Mouse (Mus musculus) regulatory T cell (primary cell): ENCODE data around the gene Mbd6.

ENCODE experiments used
- in situ Hi-C: fragments of 300-600 bp; cut with MboI, MseI; formaldehyde crosslinking; loops from one replicate; pipeline ENCODE4 v1.15.1; 2025; ENCODE audit warnings: high pct_unique_total_duplicates

Gene Mbd6

DNA sequence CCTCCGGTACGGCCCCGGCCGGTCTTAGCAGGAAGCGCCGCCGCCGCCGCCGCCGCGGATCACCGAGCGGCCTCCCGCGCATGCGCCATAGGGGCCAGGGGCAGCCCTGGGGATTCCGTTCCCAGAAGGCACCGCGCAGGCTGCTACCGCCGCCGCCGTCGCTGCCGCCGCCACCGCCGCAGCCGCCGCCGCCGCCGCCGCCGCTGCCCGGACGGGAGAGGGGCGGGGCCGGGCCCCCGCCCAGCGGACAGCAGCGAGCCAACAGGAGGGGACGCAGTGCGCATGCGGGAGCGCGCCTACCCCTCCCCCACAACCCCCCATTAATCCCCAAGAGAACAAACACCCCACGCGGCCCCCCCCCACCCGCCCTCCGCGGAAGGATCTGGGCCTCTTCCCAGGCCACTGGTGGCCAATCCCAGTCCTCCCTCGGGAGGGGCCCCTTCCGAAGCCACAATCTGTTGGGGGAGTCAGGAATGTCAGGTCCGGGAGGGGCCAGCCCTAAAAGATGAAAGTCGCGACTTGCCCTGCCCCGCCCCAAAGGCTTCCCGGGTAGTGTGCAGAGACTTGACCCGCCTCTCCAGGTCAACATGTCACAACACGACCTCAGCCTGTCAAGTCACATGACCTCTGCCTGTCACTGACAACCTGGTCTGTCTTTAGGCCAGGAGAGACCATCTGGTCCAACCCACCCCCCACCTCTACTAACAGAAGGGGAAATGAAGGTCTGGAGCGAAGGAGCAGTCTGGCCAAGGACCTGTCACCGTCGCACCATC is at the start of gene Mbd6:
Gene Mbd6, minus strand, starts transcription at position 219 of the 773 bp plus-strand sequence.
- in situ Hi-C loops: no loop called here

DNA sequence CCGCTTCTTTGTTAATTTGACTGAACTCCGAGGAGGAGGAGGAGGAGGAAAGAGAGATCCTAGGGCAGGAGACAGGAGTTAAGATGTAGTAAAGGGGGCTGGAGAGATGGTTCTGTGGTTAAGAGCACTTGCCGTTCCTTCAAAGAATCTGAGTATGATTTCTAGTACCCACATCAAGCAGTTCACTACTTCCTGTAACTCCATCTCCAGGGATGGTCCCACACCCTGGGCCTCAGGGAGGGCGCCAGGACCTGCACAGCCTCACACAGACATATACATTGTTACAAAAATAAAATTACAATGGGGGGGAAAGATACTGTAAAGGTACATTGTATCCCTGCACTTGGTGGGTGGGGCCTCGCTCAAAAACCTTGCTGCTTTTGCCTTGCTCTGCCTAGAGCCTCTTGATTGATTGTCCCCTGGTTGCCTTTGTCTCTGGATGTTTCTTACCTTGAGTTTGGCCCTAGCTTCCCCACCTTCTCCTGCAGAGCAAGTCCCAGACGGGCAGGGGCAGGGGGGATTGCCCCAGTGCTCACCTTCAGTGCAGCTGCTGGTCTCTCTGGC is 48.8 kb upstream of the Mbd6 start:
- in situ Hi-C loops: no loop called here

DNA sequence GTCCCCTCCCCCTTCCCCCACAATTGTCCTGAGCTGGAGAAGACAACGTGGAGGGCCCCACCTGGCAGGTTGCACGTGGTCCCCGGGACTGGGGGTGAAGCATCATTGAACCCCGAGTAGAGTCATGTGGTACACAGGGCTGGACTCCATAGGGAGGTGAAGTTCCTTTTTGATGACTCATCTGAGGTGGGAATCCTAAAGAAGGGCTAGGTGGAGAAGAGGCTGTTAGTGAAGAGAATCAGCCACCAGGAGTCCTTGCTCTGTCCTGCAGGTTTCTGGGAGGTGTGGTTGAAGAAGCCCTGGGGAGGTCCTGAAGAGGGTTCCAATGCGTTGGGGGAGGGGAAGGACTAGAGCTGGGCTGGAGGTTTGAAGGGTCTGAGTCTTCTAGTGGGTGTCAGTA is 48.1 kb upstream of the Mbd6 start:
- in situ Hi-C loops: no loop called here

DNA sequence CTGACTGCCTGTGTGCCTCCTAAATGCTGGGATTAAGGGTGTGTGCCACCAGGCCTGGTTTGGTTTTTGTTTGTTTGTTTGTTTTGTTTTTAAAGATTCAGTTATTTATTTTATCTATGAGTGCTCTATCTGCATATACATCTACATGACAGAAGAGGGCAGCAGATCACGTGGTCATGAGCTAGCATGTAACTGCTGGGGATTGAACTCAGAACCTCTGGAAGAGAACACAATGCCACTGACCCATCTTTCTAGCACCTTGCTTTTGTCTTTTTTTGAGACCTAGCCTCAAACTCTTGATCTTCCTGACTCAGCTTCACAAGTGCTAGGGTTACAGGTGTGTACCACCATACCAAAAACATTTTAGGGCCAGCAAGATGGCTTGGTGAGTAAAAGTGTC is 46.5 kb upstream of the Mbd6 start:
- in situ Hi-C loops: no loop called here

DNA sequence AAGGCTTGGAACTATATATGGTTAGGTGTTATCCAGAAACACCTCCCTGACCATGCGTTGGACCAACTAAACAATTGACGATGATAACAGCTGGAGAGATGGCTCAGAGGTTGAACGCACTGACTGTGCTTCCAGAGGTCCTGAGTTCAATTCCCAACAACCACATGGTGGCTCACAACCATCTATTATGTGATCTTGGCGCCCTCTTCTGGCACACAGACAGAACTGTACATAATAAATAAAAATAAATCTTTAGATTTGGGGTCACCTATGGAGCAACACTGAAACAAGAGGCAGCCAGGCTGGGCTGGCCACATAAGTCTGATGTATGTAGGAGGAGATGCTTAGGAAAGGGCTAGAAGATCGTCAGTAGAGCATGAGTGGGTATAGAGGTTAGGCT is 44.3 kb upstream of the Mbd6 start:
- in situ Hi-C loops: no loop called here

DNA sequence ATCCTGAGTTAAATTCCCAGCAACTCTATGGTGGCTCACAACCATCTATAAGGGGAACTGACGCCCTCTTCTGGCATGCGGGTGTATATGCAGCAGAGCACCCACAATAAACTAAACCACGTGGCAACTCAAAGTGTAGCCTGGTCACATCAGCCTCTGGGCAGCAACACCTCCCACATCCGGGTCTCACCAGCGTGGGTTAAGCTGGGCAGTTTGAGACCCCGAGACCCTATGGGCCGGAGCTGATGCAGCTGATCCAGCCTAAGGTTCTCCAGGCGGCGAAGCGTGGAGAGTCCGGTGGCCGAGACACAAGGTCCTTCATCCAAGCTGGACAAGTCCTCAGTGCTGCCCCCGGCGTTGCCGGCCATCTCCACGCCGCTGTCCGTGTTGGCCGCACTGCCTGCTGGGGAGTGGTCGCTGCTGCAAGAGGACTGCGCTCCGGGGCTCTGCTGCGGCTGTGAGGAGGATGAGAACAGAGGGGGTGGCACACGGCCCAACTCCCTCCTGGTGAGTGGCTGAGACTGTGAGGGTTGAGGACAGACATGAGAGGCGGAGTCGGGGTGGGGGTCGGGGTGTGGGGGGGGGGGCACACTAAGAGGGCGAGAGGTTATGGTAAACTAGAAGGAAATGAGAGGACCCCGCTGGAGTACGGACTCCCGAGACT is 43.5 kb upstream of the Mbd6 start:
- in situ Hi-C loops: no loop called here

DNA sequence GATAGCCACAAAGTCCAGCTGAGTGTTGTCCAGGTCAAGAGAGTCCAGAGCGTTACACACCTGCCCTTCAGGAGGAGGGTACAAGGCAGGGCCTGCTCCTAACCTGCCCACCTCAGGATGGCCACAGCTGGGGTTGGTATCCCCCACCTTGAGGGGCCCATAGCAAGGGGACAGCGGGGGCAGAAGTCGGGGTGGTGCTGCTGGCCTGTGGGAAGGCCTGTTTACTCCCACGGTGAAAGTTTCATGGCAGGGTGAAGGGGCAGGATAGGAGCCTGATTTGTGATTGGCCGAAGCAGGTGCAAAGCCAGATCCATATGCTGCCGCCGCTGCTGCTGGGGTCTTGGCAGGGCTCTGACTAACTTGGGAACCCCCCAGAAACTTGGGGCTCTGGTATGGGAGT is 41.4 kb upstream of the Mbd6 start:
- in situ Hi-C loops: no loop called here

DNA sequence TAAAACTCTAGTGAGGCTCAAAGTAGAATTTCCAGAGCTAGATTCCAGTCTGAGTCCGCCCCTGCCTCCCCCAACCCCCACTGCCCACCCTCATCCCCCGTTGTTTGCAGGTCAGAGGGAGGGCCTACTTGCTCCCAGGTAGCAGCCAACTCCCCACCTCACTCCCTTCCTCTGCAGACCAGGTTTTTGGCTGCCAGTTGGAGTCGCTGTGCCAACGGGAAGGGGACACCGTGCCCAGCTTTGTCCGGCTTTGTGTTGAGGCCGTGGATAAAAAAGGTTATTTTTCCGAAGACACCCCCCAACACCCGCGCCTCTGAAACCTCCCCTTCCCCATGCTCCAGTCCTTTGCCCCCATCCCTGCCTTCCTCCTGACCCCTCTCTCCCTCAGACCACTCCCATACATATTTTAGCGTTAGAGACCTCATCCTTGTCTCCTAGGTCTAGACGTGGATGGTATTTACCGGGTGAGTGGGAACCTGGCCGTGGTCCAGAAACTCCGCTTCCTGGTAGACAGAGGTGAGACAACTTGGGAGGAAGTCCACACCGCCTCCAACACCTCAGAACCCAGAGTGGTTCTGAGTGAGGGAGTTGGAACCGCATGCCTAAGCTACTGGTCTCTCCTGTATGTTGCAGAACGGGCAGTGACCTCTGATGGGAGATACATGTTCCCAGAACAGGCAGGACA is 38.8 kb upstream of the Mbd6 start:
- in situ Hi-C loops: no loop called here

DNA sequence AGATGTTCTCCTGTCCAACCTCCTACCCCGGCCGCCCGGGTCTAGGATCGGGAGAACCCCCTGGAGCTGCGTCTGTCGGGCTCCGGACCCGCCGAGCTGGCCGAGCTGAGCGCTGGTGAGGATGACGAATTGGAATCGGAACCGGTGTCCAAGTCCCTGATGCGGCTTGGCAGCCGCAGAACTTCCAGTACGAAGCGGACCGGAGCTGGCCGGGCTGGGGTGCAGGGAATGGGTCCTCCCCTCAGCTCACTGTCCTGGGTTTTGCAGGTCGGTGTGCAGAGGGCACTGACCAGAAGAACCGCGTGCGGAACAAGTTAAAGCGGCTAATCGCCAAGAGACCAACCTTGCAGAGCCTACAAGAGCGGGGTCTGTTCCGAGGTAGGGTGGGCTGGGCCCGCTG is 38.0 kb upstream of the Mbd6 start:
- in situ Hi-C loops: no loop called here

DNA sequence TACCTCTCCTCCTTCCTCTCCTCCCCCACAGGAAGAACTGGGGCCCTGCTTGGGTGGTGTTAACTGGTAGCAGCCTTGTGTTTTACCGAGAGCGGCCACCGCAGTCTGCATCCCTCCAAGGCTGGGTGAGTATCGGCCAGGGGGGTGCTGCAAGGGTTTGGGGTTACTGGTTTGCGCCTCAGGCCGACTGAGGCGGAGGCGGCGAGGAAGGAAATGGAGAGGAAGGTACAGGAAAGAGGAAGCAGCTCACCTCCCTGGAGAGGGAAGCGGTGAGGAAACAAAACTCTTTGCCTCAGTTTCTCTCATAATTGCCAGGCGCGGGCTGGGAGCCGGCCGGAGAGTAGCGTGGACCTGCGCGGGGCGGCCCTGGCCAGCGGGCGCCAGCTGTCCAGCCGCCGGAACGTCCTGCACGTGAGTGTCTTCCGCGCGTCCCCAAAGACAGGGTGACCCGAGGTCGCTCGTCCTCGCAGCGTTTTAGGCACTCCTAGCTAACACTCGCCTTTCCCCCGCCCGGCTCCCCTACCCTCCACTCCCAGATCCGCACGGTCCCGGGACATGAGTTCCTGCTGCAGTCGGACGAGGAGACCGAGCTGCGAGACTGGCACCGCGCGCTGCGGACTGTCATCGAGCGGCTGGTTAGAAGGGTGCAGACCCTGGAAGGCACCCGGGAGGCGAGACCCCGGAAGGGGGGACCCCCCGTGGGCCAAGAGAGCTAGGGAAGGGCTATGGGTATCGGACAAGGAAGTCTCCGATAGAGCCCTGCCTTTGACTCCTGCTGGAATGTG is 37.4 kb upstream of the Mbd6 start:
- in situ Hi-C loops: no loop called here

DNA sequence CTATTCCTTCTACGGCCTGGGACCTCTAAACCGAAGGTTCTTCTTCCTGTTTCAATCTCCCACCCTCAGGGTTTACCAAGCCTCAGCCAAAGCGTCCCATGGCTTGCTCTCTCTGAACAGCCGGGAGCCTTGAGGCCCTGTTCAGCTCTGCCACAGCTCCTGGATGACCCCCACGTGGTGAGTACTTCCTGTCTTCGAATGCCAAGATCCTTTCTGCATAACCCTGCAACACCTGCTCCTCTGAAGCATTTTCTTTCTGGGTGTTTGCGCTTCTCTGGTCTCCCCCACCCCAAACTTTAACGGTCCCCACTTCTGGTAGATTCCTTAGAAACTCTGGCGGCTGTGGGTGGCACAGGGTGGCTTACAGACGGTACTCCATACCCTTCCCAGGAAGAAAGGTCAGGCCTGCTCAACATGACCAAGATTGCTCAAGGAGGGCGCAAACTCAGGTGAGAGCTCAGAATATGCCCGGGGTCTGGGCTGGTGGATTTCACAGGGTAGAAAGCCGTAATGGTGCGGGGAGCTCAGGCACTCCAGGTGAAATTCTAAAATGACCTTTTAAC is 36.7 kb upstream of the Mbd6 start:
- in situ Hi-C loops: no loop called here

DNA sequence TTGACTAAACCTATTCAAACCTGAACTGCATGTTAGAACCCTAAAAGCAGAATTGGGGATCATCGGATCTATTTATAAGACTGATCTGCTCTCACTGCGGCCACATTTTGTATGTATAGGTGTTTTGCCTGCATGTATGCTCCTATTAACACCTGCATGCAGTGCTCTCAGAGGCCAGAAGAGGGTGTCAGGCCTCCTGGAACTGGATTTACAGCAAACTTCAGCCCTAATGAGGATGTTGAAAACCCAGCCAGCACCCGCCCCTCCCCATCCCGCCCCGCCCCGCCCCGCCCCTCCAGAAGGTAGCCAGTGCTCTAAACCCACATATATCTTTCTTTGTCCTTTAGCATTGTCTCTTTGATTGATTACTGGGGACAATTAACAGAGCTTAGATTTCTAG is 35.7 kb upstream of the Mbd6 start:
- in situ Hi-C loops: loop anchor here (5.0 kb wide), 2 partner anchors 42 to 763 kb away; no protein-coding TSS in a partner anchor

DNA sequence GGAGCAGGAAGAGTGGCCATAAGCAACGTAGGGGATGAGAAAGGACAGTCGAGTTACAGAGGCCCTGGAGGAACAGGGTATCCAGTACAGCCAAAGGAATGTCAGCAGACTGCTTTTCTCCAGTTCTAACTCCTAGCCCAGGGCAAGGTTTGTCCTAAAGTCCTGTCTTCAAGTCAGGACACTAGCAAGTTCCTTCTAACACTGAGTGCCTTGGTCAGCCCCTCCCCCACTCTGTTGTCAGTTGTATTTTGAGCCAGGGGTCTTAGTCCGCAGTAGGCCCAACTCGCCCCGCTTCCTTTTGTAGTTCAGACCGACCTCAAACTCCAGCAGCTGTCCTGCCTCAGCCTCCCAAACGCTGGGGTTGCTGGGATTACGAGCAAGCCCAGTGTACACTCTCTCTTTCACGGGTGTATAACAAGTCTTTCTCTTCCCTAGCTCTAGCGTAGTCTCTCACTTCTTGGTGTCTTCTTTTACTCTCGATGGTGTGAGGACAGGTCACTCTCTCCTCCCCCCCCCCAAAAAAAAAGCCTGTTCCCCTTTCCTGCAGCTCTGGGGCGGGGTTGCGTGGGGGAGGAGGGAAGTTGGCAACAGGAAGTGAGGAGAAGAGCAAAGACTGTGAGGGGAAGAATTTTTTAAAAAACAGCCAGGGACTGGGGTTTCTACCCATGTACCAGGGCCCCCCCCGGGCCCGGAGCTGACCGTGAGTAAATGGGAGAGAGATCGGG is 34.5 kb upstream of the Mbd6 start:
- in situ Hi-C loops: loop anchor here (5.0 kb wide), 2 partner anchors 41 to 764 kb away; no protein-coding TSS in a partner anchor

DNA sequence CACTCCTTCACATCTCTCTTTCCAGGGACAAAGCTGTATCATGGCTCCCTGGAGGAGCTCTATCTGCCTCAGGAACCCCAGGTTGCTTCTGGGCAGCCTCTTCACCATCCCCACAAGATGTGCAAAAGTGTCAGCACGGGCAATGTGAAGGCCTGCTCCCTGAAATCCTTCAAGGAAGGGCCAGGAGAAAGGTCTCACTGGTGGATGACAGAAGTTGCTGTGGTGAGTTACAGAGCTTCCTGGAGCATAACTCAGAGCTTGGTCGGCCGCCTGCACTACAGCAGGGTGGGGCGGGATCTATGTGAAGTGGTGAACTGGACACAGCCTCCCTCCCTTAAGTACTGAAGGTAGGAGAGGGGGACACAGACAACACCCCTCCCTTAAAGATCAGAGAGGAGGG is 33.9 kb upstream of the Mbd6 start:
- in situ Hi-C loops: loop anchor here (5.0 kb wide), 2 partner anchors 40 to 765 kb away; no protein-coding TSS in a partner anchor

DNA sequence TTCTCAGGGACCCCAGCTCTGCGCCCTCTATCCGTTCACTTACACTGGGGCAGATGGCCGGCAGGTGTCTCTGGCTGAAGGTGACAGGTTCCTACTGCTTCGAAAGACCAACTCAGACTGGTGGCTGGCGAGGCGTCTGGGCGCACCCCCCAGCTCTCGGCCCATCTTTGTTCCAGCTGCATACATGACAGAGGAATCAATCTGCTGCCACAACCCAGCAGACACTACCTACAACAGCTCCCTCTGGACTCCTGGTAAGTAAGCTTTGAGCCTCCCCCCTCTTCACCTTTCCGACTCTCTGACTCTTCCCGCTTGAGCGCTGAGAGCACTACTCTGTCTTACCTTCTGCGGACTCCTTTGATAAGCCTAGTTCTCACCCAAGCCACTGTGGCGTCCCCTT is 33.4 kb upstream of the Mbd6 start:
- in situ Hi-C loops: loop anchor here (5.0 kb wide), 2 partner anchors 40 to 765 kb away; no protein-coding TSS in a partner anchor

DNA sequence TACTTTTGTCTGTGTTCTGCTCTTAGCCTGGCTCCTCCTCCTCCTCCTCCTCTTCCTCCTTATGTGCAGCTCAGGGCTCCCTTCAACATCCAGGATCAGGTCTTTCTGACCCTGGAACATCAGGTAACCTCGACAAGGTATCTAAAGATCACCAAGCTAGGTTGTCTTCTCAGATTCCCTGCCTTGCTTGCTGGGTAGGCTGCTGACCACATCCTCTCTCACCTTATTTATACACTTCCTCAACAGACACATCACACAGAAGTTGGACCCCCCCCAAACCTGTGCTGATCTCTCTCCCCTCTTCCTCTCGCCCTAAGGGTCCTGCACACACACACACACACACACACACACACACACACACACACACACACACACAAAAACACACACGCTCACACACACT is 32.8 kb upstream of the Mbd6 start, which contains the start of gene Arhgap9:
Gene Arhgap9, plus strand, starts transcription at position 344 of the 400 bp plus-strand sequence.
- in situ Hi-C loops: loop anchor here (5.0 kb wide), 2 partner anchors 39 to 766 kb away; no protein-coding TSS in a partner anchor

DNA sequence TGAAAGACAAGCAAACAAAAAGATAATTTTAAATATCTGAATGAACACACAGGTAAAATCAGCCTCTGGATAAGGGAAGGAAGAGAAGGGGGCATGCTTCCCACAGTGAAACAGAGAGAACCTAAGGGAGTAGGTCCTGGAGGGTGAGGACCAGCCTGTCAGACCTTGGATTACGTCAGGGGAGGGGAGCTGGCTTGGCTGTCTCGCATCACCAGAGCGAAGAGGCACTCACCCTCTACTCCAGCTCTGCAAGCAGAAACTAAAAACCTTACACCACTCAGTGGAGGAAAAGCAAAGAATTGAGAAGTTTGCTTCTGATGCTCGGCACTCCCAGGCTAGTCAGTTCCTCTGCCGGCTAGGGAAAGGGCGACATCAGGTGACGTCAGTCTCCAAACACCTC is 31.2 kb upstream of the Mbd6 start:
- in situ Hi-C loops: loop anchor here (5.0 to 10.0 kb wide), 5 partner anchors 38 to 1302 kb away; partner anchors contain the start of genes Rpl41, Slc26a10 and Zc3h10

DNA sequence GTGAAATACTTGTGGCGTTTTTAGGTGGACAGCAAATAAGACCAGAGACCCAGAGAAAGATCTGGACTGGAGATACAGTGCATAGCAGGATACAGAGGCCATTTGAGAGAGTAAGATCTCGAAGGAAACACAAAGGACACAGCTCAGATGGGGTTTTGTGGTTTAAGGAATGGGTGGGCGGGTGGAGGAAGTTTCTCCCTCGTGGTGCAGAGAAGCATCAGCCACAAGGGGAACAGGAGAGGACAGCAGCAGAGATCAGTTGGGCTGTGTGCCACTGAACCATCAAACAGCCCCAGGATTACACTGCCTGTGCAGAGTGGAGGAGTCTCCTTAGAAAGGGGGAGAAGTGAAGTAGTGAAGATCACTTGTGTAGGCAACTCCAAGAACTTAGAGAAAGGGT is 29.2 kb upstream of the Mbd6 start:
- in situ Hi-C loops: loop anchor here (5.0 to 10.0 kb wide), 3 partner anchors 133 to 1304 kb away; partner anchors contain the start of genes Rpl41, Slc26a10 and Zc3h10

DNA sequence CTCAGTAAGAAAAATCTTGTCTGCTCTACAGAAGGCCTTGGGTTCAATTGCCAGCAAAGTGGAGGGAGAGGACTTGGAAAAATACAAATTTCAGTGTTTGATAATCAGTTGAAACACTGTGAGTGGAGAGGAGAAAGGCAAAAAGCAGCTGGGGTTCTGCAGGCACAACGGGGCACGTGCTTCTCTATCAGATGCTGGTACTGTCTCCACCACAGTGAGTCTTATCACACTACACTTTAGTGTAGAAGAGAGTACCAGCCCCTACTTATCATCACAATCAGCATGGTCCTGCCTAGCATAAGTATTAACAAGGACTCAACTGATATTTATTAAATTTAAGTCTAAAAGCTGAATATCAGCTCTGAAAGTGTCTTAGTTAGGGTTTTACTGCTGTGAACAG is 28.5 kb upstream of the Mbd6 start:
- in situ Hi-C loops: loop anchor here (5.0 to 10.0 kb wide), 3 partner anchors 132 to 1305 kb away; partner anchors contain the start of genes Rpl41, Slc26a10 and Zc3h10

DNA sequence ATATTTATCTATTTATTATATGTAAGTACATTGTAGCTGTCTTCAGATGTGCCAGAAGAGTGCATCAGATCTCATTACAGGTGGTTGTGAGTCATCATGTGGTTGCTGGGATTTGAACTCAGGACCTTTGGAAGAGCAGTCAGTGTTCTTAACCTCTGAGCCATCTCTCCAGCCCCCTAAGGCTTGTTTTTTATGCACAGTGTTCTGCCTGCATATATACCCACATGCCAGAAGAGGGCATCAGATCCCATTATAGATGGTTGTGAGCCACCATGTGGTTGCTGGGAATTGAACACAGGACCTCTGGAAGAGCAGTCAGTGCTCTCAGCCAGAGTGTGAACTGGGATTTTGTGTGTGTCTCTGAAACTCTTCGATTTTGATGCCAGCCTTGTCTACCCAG is 26.1 kb upstream of the Mbd6 start:
- in situ Hi-C loops: loop anchor here (5.0 to 10.0 kb wide), 3 partner anchors 130 to 1307 kb away; partner anchors contain the start of genes Rpl41, Slc26a10 and Zc3h10
